Mouse (Mus musculus) macrophage (primary cell): Measurements from ENCODE around the gene Olfr1347. TPM values are rescaled to one million over a fixed set of nuclear protein-coding genes. Genes with fewer than 3 reads are reported as not detected.
"Not testable (repeated sequence)": the region's sequence is repeated elsewhere in the genome, so short reads cannot be mapped to it uniquely, and the experiment has no call there.

Experiments used
- H3K27ac ChIP-seq: fragments of 350-480 bp; formaldehyde crosslinking; 2 replicates; pipeline ENCODE4 v1.9.0; 2021
- H3K36me3 ChIP-seq: fragments of 350-480 bp; formaldehyde crosslinking; 2 replicates; pipeline ENCODE4 v1.9.0; 2021; ENCODE audit errors: inconsistent target
- H3K4me3 ChIP-seq: fragments of 350-480 bp; formaldehyde crosslinking; 2 replicates; pipeline ENCODE4 v1.9.0; 2021; ENCODE audit errors: inconsistent target
- H3K79me2 ChIP-seq: fragments of 350-480 bp; formaldehyde crosslinking; 2 replicates; pipeline ENCODE4 v1.9.0; 2021; ENCODE audit errors: inconsistent target
- WGBS: methylation state at CpG from one replicate; pipeline ENCODE4 v1.1.7; 2026; ENCODE audit warnings: inconsistent platforms; ENCODE audit not compliant: missing documents; 5-methylcytosine and 5-hydroxymethylcytosine counted together
- polyA plus RNA-seq: library from polyadenylated mRNA; stranded (reverse); fragments of 250-400 nt; gene quantifications from 3 replicates; pipeline ENCODE4 v1.2.4, GENCODE M21; 2018; ENCODE audit warnings: inconsistent platforms
- total RNA-seq, 78 experiments: library from RNA; depleted of rRNA; stranded (reverse); fragments of 250-400 nt; gene quantifications; 1 replicate in 9 of 78; 2 replicates in 24 of 78; 3 replicates in 43 of 78; 4 replicates in 2 of 78; pipeline ENCODE4 v1.2.4; 2018; ENCODE audit warnings: inconsistent platforms in 56 of 78

Olfr1347 gene
- total RNA-seq (2018; cell fraction: chromatin; rRNA removed): not detected
- total RNA-seq (2018; cell fraction: cytosol; rRNA removed): not detected
- not detected for total RNA-seq (2018; cell fraction: nucleus; rRNA removed)
- polyA plus RNA-seq: not detected in 3 replicates

- WGBS: 64% methylated on average over 1 of the region's 1 CpGs
- no peaks in the 10 kb centered on the region for H3K79me2 ChIP-seq
- H3K36me3 ChIP-seq: no peaks in the 10 kb centered on the region
- no peak within 1 kb of the TSS for H3K27ac ChIP-seq
- no peak within 1 kb of the TSS for H3K4me3 ChIP-seq
These were observed at the start of gene Olfr1347 for GRCm38 (mm10) chr7:6499655-6500054. Olfr1347 (minus strand) TSS chr7:6499755.

GRCm38 (mm10) chr7:6526141-6526540 is 26.6 kb upstream of the Olfr1347 start:
- no peak overlapping the region for H3K27ac ChIP-seq
- no peaks in the 10 kb centered on the region for H3K36me3 ChIP-seq
- 71% methylated on average over 4 of the region's 5 CpGs for WGBS
- no peak overlapping the region for H3K4me3 ChIP-seq
- H3K79me2 ChIP-seq: no peaks in the 10 kb centered on the region

GRCm38 (mm10) chr7:6525001-6525400 is 25.4 kb upstream of the Olfr1347 start:
- H3K27ac ChIP-seq: no peak overlapping the region
- no peak overlapping the region for H3K4me3 ChIP-seq
- H3K79me2 ChIP-seq: no peaks in the 10 kb centered on the region
- no peaks in the 10 kb centered on the region for H3K36me3 ChIP-seq
- WGBS: 46% methylated on average over 3 of the region's 3 CpGs

GRCm38 (mm10) chr7:6522850-6523249 is 23.3 kb upstream of the Olfr1347 start, which contains the start of gene Olfr1349:
Olfr1349 (minus strand) TSS chr7:6522950.
- 88% methylated on average over 5 of the region's 5 CpGs for whole genome bisulfite sequencing
- Histone ChIP-seq H3K79me2 (no peaks in the 10 kb centered on the region), H3K36me3 (no peaks in the 10 kb centered on the region), H3K27ac (no peak within 1 kb of the TSS), H3K4me3 (no peak within 1 kb of the TSS)

- Histone ChIP-seq H3K4me3 (no peak overlapping the region), H3K79me2 (no peaks in the 10 kb centered on the region), H3K27ac (no peak overlapping the region), H3K36me3 (no peaks in the 10 kb centered on the region)
- WGBS: 50% methylated on average over 1 of the region's 1 CpGs
These were observed 22.1 kb upstream of the Olfr1347 start for GRCm38 (mm10) chr7:6521666-6522065.

DNA sequence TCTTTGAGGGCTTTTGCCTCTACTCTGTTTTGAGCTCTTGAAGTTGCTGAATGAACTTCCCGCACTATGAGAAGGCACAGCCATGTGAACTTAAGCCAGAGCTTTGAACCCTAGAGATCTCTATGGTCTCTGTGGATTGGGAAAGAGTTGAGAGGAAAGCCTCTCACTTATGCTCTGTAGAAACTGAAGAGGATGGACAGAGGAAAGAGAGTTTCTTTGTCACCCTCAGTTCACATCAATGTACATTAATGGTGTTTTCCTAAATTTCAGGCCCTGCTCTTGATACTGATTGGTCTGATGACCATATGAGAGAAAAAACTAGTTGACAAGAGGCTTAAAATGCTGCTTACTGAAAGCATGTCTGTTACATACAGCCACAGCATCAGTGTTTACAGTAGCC is 9.1 kb upstream of the Olfr1347 start, which contains the start of gene Olfr1348:
Gene Olfr1348, minus strand, starts transcription at position 101 of the 400 bp plus-strand sequence.
- Histone ChIP-seq H3K36me3 (no peaks in the 10 kb centered on the region), H3K27ac (no peak within 1 kb of the TSS), H3K79me2 (no peaks in the 10 kb centered on the region), H3K4me3 (no peak within 1 kb of the TSS)
- WGBS: 75% methylated on average over 1 of the region's 1 CpGs

DNA sequence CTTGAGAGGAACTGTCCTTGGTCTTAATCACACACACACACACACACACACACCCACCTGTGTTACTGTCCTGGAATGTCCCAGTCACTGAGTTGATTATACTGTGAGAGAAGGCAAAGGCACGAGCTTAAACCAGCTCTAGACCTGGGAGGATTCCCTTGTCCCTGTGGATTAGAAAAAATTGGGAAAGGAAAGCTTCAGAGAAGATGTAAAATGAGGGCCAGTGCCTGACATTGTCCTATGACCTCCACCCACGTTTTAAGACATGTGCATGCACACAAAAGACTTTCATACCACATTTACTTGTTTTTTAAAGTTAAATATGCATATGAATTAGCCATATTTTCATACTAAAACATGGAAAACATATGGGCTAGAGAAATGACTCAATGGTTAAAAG is 12.7 kb downstream of the Olfr1347 start, which contains the start of gene Olfr5:
Gene Olfr5, minus strand, starts transcription at position 101 of the 400 bp plus-strand sequence.
- Histone ChIP-seq H3K27ac (no peak within 1 kb of the TSS), H3K36me3 (no peaks in the 10 kb centered on the region), H3K79me2 (no peaks in the 10 kb centered on the region), H3K4me3 (no peak within 1 kb of the TSS)
- WGBS: 17% methylated on average over 2 of the region's 2 CpGs

GRCm38 (mm10) chr7:6477633-6478032 is 21.9 kb downstream of the Olfr1347 start:
- not testable (repeated sequence) for H3K27ac ChIP-seq, H3K4me3 ChIP-seq, H3K79me2 ChIP-seq, H3K36me3 ChIP-seq
- no CpG with 5 or more reads among the region's 2 CpGs for WGBS

GRCm38 (mm10) chr7:6466951-6467350 is 32.6 kb downstream of the Olfr1347 start, which contains the start of gene Olfr1346:
Olfr1346 (plus strand) TSS chr7:6467101.
- H3K4me3 ChIP-seq: no peak within 1 kb of the TSS
- H3K27ac ChIP-seq: no peak within 1 kb of the TSS
- H3K79me2 ChIP-seq: no peaks in the 10 kb centered on the region
- H3K36me3 ChIP-seq: no peaks in the 10 kb centered on the region

DNA sequence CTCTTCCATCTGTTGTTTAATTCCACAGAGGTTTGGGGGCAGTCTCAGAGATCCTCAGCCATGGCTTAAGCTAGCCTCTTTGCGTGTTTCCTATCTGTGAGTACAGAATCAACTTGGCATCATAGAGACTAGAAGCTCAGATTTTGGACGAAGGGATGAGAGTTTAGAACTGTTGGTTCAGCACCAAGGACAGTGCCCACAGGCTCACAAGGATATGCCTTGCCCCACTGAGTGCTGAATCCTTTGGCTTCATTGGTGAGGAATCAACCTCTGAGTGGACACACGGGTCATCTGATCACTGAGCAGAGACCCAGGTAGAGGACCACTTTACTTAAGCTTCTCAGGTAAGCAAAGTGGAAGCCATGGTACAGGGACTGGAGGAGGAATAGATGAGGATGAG is 43.2 kb downstream of the Olfr1347 start:
- Histone ChIP-seq H3K36me3 (no peaks in the 10 kb centered on the region), H3K27ac (no peak overlapping the region), H3K79me2 (no peaks in the 10 kb centered on the region), H3K4me3 (no peak overlapping the region)
- 40% methylated on average over 3 of the region's 3 CpGs for WGBS

DNA sequence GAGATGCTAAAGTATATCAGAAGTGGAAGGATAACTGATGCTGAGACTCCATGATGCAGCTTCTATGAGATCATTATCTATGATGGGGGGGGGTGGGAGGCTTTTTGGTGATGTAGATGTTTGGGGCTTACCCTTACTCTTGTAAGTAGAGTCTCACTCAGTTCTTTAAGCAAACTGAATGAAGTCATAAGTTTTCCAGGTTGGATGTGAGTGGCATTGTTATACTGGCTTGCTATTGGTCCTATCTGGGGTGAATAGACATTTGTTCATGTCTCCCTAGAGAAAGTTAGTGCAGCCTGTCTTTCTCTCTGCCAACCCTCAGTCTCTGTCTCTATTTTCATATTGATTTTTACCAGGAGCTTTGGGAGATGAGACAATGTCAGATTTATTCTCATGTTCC is 43.7 kb downstream of the Olfr1347 start, which contains the start of gene Olfr1336:
Gene Olfr1336, plus strand, starts transcription at position 301 of the 400 bp plus-strand sequence.
- no peak within 1 kb of the TSS for H3K27ac ChIP-seq
- H3K36me3 ChIP-seq: no peaks in the 10 kb centered on the region
- H3K4me3 ChIP-seq: no peak within 1 kb of the TSS
- H3K79me2 ChIP-seq: no peaks in the 10 kb centered on the region

GRCm38 (mm10) chr7:6447771-6448170 is 51.8 kb downstream of the Olfr1347 start:
- H3K4me3 ChIP-seq: no peak overlapping the region
- 10% methylated on average over 5 of the region's 5 CpGs for WGBS
- no peaks in the 10 kb centered on the region for H3K79me2 ChIP-seq
- no peak overlapping the region for H3K27ac ChIP-seq
- no peaks in the 10 kb centered on the region for H3K36me3 ChIP-seq

- WGBS: 44% methylated on average over 2 of the region's 2 CpGs
- H3K4me3 ChIP-seq: no peak overlapping the region
- H3K27ac ChIP-seq: no peak overlapping the region
- H3K79me2 ChIP-seq: no peaks in the 10 kb centered on the region
- no peaks in the 10 kb centered on the region for H3K36me3 ChIP-seq
These were observed 58.4 kb downstream of the Olfr1347 start for GRCm38 (mm10) chr7:6441173-6441572.

DNA sequence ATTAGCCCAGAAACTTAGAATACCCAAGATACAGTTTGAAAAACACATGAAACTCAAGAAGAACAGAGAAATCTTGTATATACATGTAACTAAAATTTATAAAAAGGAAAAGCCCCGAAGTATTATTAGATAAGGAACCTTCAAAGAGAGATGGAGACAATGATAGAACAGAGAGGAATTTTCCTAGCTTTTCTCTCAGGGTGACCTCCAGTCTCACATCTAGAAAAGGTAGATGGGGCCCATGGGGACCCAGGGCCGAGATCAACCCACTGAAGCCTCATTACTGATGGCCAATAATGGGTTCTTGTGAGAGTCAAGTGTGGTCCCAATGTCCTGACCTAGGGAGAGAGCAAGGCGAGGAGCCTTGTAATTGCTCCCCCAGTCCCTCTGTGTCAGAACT is 61.2 kb downstream of the Olfr1347 start, which contains the start of gene Olfr1344:
Gene Olfr1344, plus strand, starts transcription at position 301 of the 400 bp plus-strand sequence.
- Histone ChIP-seq H3K79me2 (no peaks in the 10 kb centered on the region), H3K4me3 (no peak within 1 kb of the TSS), H3K36me3 (no peaks in the 10 kb centered on the region), H3K27ac (no peak within 1 kb of the TSS)
- 63% methylated on average over 3 of the region's 3 CpGs for WGBS
